In genomic region chr19:37435853-37436174, GRCm38 (mm10) we compare ENCODE assay signal across 8 mouse cellular contexts. TPM values are rescaled to one million over a fixed set of nuclear protein-coding genes. Genes with fewer than 3 reads are reported as not detected.
DNase-seq lines count a peak whose midpoint lies in the region; ATAC-seq and TF ChIP-seq lines count a peak whose summit lies in the region.

No protein-coding gene starts in this region.

- peak; percentile 13 for DNase-seq in gastrocnemius, postnatal 25 days
- DNase-seq in gastrocnemius, postnatal 4 days (ENCODE audit: low spot score in 2 of 2) = no peak
- peak; percentile 94 for DNase-seq in midbrain, embryonic 11.5 days (ENCODE audit: low spot score, missing footprints)
- no peak for DNase-seq in stomach, postnatal 0 days (ENCODE audit: low spot score)
- no peak for DNase-seq in left cerebral cortex, adult 11 months (ENCODE audit: low spot score)
- DNase-seq in testis, postnatal 14 days (ENCODE audit: low spot score) = no peak

- peaks cover 8% of the 10 kb centered on the region for H3K4me1 ChIP-seq in midbrain, embryonic 11.5 days (ENCODE audit: control insufficient read depth, insufficient read depth, low read length)
- H3K4me1 ChIP-seq in midbrain, embryonic 16.5 days (ENCODE audit: control insufficient read depth, insufficient read depth, low read length) = peaks cover 7% of the 10 kb centered on the region; the same call in 1 of the 2 replicates
- peaks cover 18% of the 10 kb centered on the region for H3K4me1 ChIP-seq in limb, embryonic 15.5 days
- no peaks in the 10 kb centered on the region for H3K4me1 ChIP-seq in stomach, postnatal 0 days (replicated peaks; ENCODE audit: control insufficient read depth, insufficient read depth)

- no peak overlapping the region for H3K27ac ChIP-seq in midbrain, embryonic 11.5 days (ENCODE audit: low read depth, low read length)
- no peak overlapping the region for H3K27ac ChIP-seq in midbrain, embryonic 16.5 days (ENCODE audit: low read length)
- H3K27ac ChIP-seq in limb, embryonic 15.5 days = no peak overlapping the region
- H3K27ac ChIP-seq in stomach, postnatal 0 days (replicated peaks) = no peak overlapping the region

- peaks cover 76% of the 10 kb centered on the region for H3K27me3 ChIP-seq in midbrain, embryonic 11.5 days (ENCODE audit: control insufficient read depth, insufficient read depth, low read length)
- H3K27me3 ChIP-seq in midbrain, embryonic 16.5 days (ENCODE audit: control insufficient read depth, insufficient read depth, low read depth, low read length) = peaks cover 69% of the 10 kb centered on the region
- peaks cover 86% of the 10 kb centered on the region for H3K27me3 ChIP-seq in limb, embryonic 15.5 days
- peaks cover 17% of the 10 kb centered on the region for H3K27me3 ChIP-seq in stomach, postnatal 0 days (ENCODE audit: control insufficient read depth, insufficient read depth, low read length)

- no peak for TF ChIP-seq EP300 in stomach, postnatal 0 days (optimal IDR thresholded peaks at IDR 0.05)

- no peaks in the 10 kb centered on the region for H3K36me3 ChIP-seq in midbrain, embryonic 11.5 days (ENCODE audit: control insufficient read depth, insufficient read depth, low read length)
- H3K36me3 ChIP-seq in midbrain, embryonic 16.5 days (ENCODE audit: control insufficient read depth, insufficient read depth, low read length) = no peaks in the 10 kb centered on the region
- no peaks in the 10 kb centered on the region for H3K36me3 ChIP-seq in limb, embryonic 15.5 days
- no peaks in the 10 kb centered on the region for H3K36me3 ChIP-seq in stomach, postnatal 0 days (ENCODE audit: control insufficient read depth, insufficient read depth, low read length)

- no peak for ATAC-seq in midbrain, embryonic 11.5 days (ENCODE audit: low FRiP score)
- ATAC-seq in midbrain, embryonic 16.5 days = no peak
- no peak for ATAC-seq in limb, embryonic 15.5 days (ENCODE audit: insufficient number of reproducible peaks, low FRiP score, low TSS enrichment, low read depth)
- no peak for ATAC-seq in stomach, postnatal 0 days (ENCODE audit: low FRiP score, low TSS enrichment)

- WGBS in midbrain, embryonic 11.5 days = 4% methylated on average over 10 of the region's 10 CpGs
- 4% methylated on average over 10 of the region's 10 CpGs for WGBS in midbrain, embryonic 16.5 days
- 9% methylated on average over 10 of the region's 10 CpGs for WGBS in limb, embryonic 15.5 days
- 22% methylated on average over 10 of the region's 10 CpGs for WGBS in stomach, postnatal 0 days

- TF ChIP-seq CTCF in stomach, postnatal 0 days (IDR thresholded peaks at IDR 0.05; ENCODE audit: low read depth) = no peak

- no peak overlapping the region for H3K9ac ChIP-seq in midbrain, embryonic 11.5 days (ENCODE audit: low read length)
- H3K9ac ChIP-seq in midbrain, embryonic 16.5 days (ENCODE audit: low read depth, low read length) = no peak overlapping the region
- no peak overlapping the region for H3K9ac ChIP-seq in limb, embryonic 15.5 days
- H3K9ac ChIP-seq in stomach, postnatal 0 days (ENCODE audit: low read length) = no peak overlapping the region

- no peaks in the 10 kb centered on the region for H3K9me3 ChIP-seq in midbrain, embryonic 11.5 days (ENCODE audit: control insufficient read depth, low read length)
- H3K9me3 ChIP-seq in midbrain, embryonic 16.5 days (replicated peaks; ENCODE audit: control insufficient read depth, low read length, poor library complexity, severe bottlenecking) = no peaks in the 10 kb centered on the region
- H3K9me3 ChIP-seq in limb, embryonic 15.5 days = no peaks in the 10 kb centered on the region
- H3K9me3 ChIP-seq in stomach, postnatal 0 days (ENCODE audit: control insufficient read depth, low read length) = no peaks in the 10 kb centered on the region

- no peak overlapping the region for H3K4me3 ChIP-seq in midbrain, embryonic 11.5 days (ENCODE audit: low read depth, low read length)
- no peak overlapping the region for H3K4me3 ChIP-seq in midbrain, embryonic 16.5 days (ENCODE audit: low read depth, low read length)
- peak overlapping the region; percentile 51; the same call in 1 of the 2 replicates for H3K4me3 ChIP-seq in limb, embryonic 15.5 days
- peak overlapping the region; percentile 55; the same call in 1 of the 2 replicates for H3K4me3 ChIP-seq in stomach, postnatal 0 days (ENCODE audit: low read depth, low read length)

- H3K4me2 ChIP-seq in midbrain, embryonic 11.5 days = no peak overlapping the region
- no peak overlapping the region for H3K4me2 ChIP-seq in midbrain, embryonic 16.5 days (ENCODE audit: low read length)
- peak overlapping the region; percentile 81; the same call in 1 of the 2 replicates for H3K4me2 ChIP-seq in limb, embryonic 15.5 days
- peak overlapping the region; percentile 75 for H3K4me2 ChIP-seq in stomach, postnatal 0 days (replicated peaks; ENCODE audit: low read depth)

RNA-seq across cellular contexts. Expression of gene Hhex, which starts 1.2 kb away (rescaled TPM):
- 1 to 10 TPM; 1.0 to 2.8 TPM for total RNA-seq in gastrocnemius, postnatal 25 days (2021)
- total RNA-seq in gastrocnemius, postnatal 4 days (2021) = 1 to 10 TPM; 4.6 to 5.6 TPM
- 4.5 and 5.4 TPM in 2 replicates for polyA plus RNA-seq in midbrain, embryonic 11.5 days (2014; fragmentation: Nextera tagmentation; extraction: Ambion mirVana)
- polyA plus RNA-seq in midbrain, embryonic 16.5 days (2015; fragmentation: Nextera tagmentation; extraction: Ambion mirVana) = 4.6 TPM in 2 replicates
- 11.2 and 12.7 TPM in 2 replicates for polyA plus RNA-seq in limb, embryonic 15.5 days (2015; fragmentation: Nextera tagmentation; extraction: Ambion mirVana)
- 6.8 and 8.2 TPM in 2 replicates for polyA plus RNA-seq in stomach, postnatal 0 days (2015; fragmentation: Nextera tagmentation; extraction: Ambion mirVana)

RNA-seq across cellular contexts. Expression of gene Kif11, which starts 59.6 kb away (rescaled TPM):
- 1 to 10 TPM in 1 of 2 experiments, under 1 TPM in 1; 0.69 to 1.0 TPM for total RNA-seq in gastrocnemius, postnatal 25 days (2021)
- 10 to 100 TPM; 17.9 to 19.5 TPM for total RNA-seq in gastrocnemius, postnatal 4 days (2021)
- 97.6 and 114 TPM in 2 replicates for polyA plus RNA-seq in midbrain, embryonic 11.5 days (2014; fragmentation: Nextera tagmentation; extraction: Ambion mirVana)
- polyA plus RNA-seq in midbrain, embryonic 16.5 days (2015; fragmentation: Nextera tagmentation; extraction: Ambion mirVana) = 6.3 and 7.7 TPM in 2 replicates
- polyA plus RNA-seq in limb, embryonic 15.5 days (2015; fragmentation: Nextera tagmentation; extraction: Ambion mirVana) = 45.4 and 48.4 TPM in 2 replicates
- polyA plus RNA-seq in stomach, postnatal 0 days (2015; fragmentation: Nextera tagmentation; extraction: Ambion mirVana) = 7.4 and 10.3 TPM in 2 replicates

Comparison
In these comparisons a context has a peak if more than half of its experiments do, and no peak if none do; other contexts are left out.
1. DNase-seq: peak in gastrocnemius, postnatal 25 days (single experiment) and midbrain, embryonic 11.5 days (single experiment); none in gastrocnemius, postnatal 4 days (0 of 2), stomach, postnatal 0 days (single experiment), left cerebral cortex, adult 11 months (single experiment) and testis, postnatal 14 days (single experiment).
2. H3K4me2 ChIP-seq: peak in limb, embryonic 15.5 days (single experiment) and stomach, postnatal 0 days (single experiment); none in midbrain, embryonic 11.5 days (single experiment) and midbrain, embryonic 16.5 days (single experiment).
3. H3K4me3 ChIP-seq: peak in limb, embryonic 15.5 days (single experiment) and stomach, postnatal 0 days (single experiment); none in midbrain, embryonic 11.5 days (single experiment) and midbrain, embryonic 16.5 days (single experiment).